Mouse (Mus musculus): Measurements from ENCODE around the gene Megf11. TPM values are rescaled to one million over a fixed set of nuclear protein-coding genes. Genes with fewer than 3 reads are reported as not detected.

Gene Megf11
- polyA plus RNA-seq, 1 experiment from 2014 or later, result 0.58 TPM

DNA sequence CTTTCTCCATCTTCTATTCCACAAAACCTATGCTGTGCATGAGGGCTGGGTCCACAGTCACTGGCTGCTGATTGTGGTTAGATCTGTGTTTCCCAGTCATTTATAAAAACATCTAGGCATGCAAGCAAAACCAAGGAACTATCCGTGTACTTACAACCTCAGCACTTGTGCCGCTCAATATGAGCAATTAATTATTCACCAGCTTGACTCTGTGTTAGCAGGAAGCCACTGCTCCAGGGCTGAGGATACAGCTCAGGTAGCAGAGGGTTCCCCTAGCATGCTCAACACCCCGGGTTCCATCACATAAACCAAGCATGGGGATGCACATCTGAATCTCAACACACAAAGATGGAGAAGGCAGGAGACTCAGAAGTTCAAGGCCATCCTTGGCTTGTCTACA, 233.0 kb downstream of the Megf11 start:
- no peak for ATAC-seq (replicated peaks; ENCODE audit: extremely low read depth, insufficient read depth, low FRiP score)
- WGBS, result 70% methylated on average over 3 of the region's 3 CpGs
- Histone ChIP-seq H3K27ac (ENCODE audit: low read length) (no peak overlapping the region), H3K27me3 (ENCODE audit: control insufficient read depth, insufficient read depth, low read length) (no peaks in the 10 kb centered on the region), H3K4me3 (ENCODE audit: low read length) (no peak overlapping the region), H3K36me3 (ENCODE audit: control insufficient read depth, insufficient read depth) (no peaks in the 10 kb centered on the region), H3K9me3 (replicated peaks; ENCODE audit: control insufficient read depth, low read length) (0 out of 2 replicates have a peak, but pooled peaks cover 1% of the 10 kb centered on the region), H3K4me2 (ENCODE audit: low read depth, low read length) (no peak overlapping the region), H3K9ac (ENCODE audit: low read length) (no peak overlapping the region), H3K4me1 (ENCODE audit: control insufficient read depth, insufficient read depth, low read length) (no peaks in the 10 kb centered on the region)

DNA sequence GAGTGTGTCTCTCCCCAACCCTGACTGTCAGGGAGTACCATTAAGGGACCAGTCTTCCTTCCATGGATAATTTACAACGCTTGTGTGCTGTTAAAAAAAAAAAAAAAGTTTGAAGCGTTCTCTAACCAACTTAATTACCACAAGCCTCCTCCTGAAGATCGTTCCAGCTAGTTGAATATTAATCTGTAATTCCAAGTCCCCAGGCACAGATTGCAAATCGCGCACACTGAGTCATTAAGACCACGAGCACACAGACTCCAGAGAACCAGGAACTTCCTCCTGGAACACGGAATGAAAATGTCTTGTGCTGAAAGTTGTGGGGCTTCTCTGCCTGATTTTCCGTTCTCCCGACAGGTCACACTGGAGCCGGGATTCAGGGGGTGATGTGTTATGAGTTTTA, 234.0 kb downstream of the Megf11 start:
- ATAC-seq (replicated peaks; ENCODE audit: extremely low read depth, insufficient read depth, low FRiP score), result no peak
- Histone ChIP-seq H3K4me2 (ENCODE audit: low read depth, low read length) (no peak overlapping the region), H3K4me1 (ENCODE audit: control insufficient read depth, insufficient read depth, low read length) (no peaks in the 10 kb centered on the region), H3K36me3 (ENCODE audit: control insufficient read depth, insufficient read depth) (no peaks in the 10 kb centered on the region), H3K27ac (ENCODE audit: low read length) (no peak overlapping the region), H3K4me3 (ENCODE audit: low read length) (no peak overlapping the region), H3K9ac (ENCODE audit: low read length) (no peak overlapping the region), H3K27me3 (ENCODE audit: control insufficient read depth, insufficient read depth, low read length) (no peaks in the 10 kb centered on the region), H3K9me3 (replicated peaks; ENCODE audit: control insufficient read depth, low read length) (no peaks in the 10 kb centered on the region)
- 79% methylated on average over 10 of the region's 10 CpGs for WGBS

DNA sequence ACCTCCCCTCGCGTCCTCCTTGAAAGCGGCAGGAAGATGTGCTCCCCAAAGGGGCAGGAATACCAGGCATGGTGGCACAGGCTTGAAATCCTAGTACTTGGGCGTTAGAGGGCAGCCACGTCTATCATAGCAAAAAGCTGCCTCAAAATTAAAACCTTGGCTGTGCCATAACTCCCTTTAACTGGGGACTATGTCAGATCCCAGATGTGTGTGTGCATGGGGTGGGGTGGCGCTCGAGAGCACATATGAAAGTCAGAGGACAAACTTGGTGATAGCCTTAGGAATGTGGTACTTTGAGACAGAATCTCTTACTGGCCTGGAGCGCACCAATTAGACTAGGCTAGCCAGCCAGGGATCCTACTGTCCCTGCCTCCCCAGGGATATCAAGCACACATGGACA, 235.2 kb downstream of the Megf11 start:
- no peaks in the 10 kb centered on the region for H3K36me3 ChIP-seq (ENCODE audit: control insufficient read depth, insufficient read depth)
- no peaks in the 10 kb centered on the region for H3K4me1 ChIP-seq (ENCODE audit: control insufficient read depth, insufficient read depth, low read length)
- no peak for ATAC-seq (replicated peaks; ENCODE audit: extremely low read depth, insufficient read depth, low FRiP score)
- 59% methylated on average over 8 of the region's 8 CpGs for WGBS
- no peaks in the 10 kb centered on the region for H3K9me3 ChIP-seq (replicated peaks; ENCODE audit: control insufficient read depth, low read length)
- H3K27me3 ChIP-seq (ENCODE audit: control insufficient read depth, insufficient read depth, low read length), result no peaks in the 10 kb centered on the region
- no peak overlapping the region for H3K27ac ChIP-seq (ENCODE audit: low read length)
- H3K9ac ChIP-seq (ENCODE audit: low read length), result no peak overlapping the region
- H3K4me3 ChIP-seq (ENCODE audit: low read length), result no peak overlapping the region
- no peak overlapping the region for H3K4me2 ChIP-seq (ENCODE audit: low read depth, low read length)

- no peak for ATAC-seq (replicated peaks; ENCODE audit: extremely low read depth, insufficient read depth, low FRiP score)
- WGBS, result 60% methylated on average over 5 of the region's 5 CpGs
These were observed 236.3 kb downstream of the Megf11 start for GRCm38 (mm10) chr9:64621499-64622296.

DNA sequence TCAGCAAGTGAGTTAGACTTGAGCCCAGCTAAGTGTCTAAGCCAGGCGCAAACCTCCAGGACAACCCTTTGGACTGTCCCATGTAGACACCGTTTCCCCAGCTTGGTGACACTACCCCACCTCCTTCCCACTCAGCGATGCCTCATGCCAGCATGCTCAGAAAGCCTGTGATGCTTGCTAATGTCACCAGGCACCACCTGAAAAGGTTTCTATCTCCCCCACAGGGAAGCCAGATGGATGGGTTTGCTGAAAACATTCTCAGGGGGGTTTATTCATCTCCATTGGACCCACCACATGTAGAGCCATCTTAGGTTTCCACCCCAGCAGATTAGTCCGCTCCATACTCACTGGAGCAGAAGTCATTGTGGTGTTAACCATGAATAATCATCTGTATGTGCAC, 237.9 kb downstream of the Megf11 start:
- H3K9me3 ChIP-seq (replicated peaks; ENCODE audit: control insufficient read depth, low read length), result no peaks in the 10 kb centered on the region
- H3K36me3 ChIP-seq (ENCODE audit: control insufficient read depth, insufficient read depth), result no peaks in the 10 kb centered on the region
- H3K4me1 ChIP-seq (ENCODE audit: control insufficient read depth, insufficient read depth, low read length), result no peaks in the 10 kb centered on the region
- no peak overlapping the region for H3K27ac ChIP-seq (ENCODE audit: low read length)
- H3K4me2 ChIP-seq (ENCODE audit: low read depth, low read length), result no peak overlapping the region
- 77% methylated on average over 4 of the region's 4 CpGs for WGBS
- no peak for ATAC-seq (replicated peaks; ENCODE audit: extremely low read depth, insufficient read depth, low FRiP score)
- H3K4me3 ChIP-seq (ENCODE audit: low read length), result no peak overlapping the region
- H3K9ac ChIP-seq (ENCODE audit: low read length), result no peak overlapping the region
- no peaks in the 10 kb centered on the region for H3K27me3 ChIP-seq (ENCODE audit: control insufficient read depth, insufficient read depth, low read length)

More at GRCm38 (mm10) chr9:64621499-64622296, 236.3 kb downstream of the Megf11 start:
- H3K27me3 ChIP-seq (ENCODE audit: control insufficient read depth, insufficient read depth, low read length), result no peaks in the 10 kb centered on the region
- no peaks in the 10 kb centered on the region for H3K36me3 ChIP-seq (ENCODE audit: control insufficient read depth, insufficient read depth)
- H3K9ac ChIP-seq (ENCODE audit: low read length), result no peak overlapping the region
- H3K27ac ChIP-seq (ENCODE audit: low read length), result no peak overlapping the region
- H3K9me3 ChIP-seq (replicated peaks; ENCODE audit: control insufficient read depth, low read length), result no peaks in the 10 kb centered on the region
- H3K4me2 ChIP-seq (ENCODE audit: low read depth, low read length), result no peak overlapping the region
- no peak overlapping the region for H3K4me3 ChIP-seq (ENCODE audit: low read length)
- H3K4me1 ChIP-seq (ENCODE audit: control insufficient read depth, insufficient read depth, low read length), result no peaks in the 10 kb centered on the region

DNA sequence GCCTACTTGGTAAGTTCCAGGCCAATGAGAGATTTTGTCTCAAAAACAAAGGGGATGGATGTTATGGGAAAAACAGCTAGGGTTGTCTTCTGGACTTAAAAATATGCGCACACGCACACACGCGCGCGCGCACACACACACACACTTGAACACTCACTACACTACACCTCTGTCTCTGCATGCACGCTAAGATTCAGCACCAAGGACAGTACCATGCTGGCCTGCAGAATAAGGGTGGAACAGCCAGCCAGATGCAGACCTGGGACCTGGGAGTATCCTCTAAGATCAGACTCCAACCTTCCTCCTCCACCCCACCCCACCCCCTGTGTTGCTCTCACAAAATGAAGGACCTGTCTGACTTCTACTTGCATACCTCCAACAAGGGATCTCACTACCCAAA, 239.1 kb downstream of the Megf11 start:
- no peak for ATAC-seq (replicated peaks; ENCODE audit: extremely low read depth, insufficient read depth, low FRiP score)
- Histone ChIP-seq H3K4me3 (ENCODE audit: low read length) (no peak overlapping the region), H3K36me3 (ENCODE audit: control insufficient read depth, insufficient read depth) (no peaks in the 10 kb centered on the region), H3K4me2 (ENCODE audit: low read depth, low read length) (no peak overlapping the region), H3K9ac (ENCODE audit: low read length) (no peak overlapping the region), H3K27ac (ENCODE audit: low read length) (no peak overlapping the region), H3K9me3 (replicated peaks; ENCODE audit: control insufficient read depth, low read length) (no peaks in the 10 kb centered on the region), H3K4me1 (ENCODE audit: control insufficient read depth, insufficient read depth, low read length) (no peaks in the 10 kb centered on the region), H3K27me3 (ENCODE audit: control insufficient read depth, insufficient read depth, low read length) (no peaks in the 10 kb centered on the region)
- WGBS, result 61% methylated on average over 8 of the region's 8 CpGs

DNA sequence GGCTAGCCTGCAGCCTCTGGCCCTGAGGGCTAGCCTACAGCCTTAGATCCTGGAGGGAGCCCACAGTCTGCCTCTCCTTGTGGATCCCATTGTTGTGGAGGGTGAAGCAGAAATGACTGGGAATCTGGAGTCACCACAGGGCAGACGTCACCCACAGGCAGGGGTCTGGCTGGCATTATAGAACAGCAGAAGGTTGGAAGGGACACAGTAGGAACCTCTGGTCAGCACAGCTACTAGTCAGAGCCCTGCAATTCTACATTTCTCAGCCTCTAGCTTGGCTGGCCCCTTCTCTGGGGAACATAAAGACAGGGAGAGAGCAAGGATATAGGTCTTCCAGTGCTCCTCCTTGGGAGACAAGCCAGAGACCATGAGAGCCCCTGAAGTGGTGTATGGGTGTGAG, 244.4 kb downstream of the Megf11 start:
- H3K4me2 ChIP-seq (ENCODE audit: low read depth, low read length), result no peak overlapping the region
- H3K4me3 ChIP-seq (ENCODE audit: low read length), result no peak overlapping the region
- no peaks in the 10 kb centered on the region for H3K27me3 ChIP-seq (ENCODE audit: control insufficient read depth, insufficient read depth, low read length)
- 71% methylated on average over 1 of the region's 1 CpGs for WGBS
- H3K27ac ChIP-seq (ENCODE audit: low read length), result no peak overlapping the region
- ATAC-seq (replicated peaks; ENCODE audit: extremely low read depth, insufficient read depth, low FRiP score), result no peak
- H3K9ac ChIP-seq (ENCODE audit: low read length), result no peak overlapping the region
- no peaks in the 10 kb centered on the region for H3K4me1 ChIP-seq (ENCODE audit: control insufficient read depth, insufficient read depth, low read length)
- no peaks in the 10 kb centered on the region for H3K9me3 ChIP-seq (replicated peaks; ENCODE audit: control insufficient read depth, low read length)
- no peaks in the 10 kb centered on the region for H3K36me3 ChIP-seq (ENCODE audit: control insufficient read depth, insufficient read depth)

DNA sequence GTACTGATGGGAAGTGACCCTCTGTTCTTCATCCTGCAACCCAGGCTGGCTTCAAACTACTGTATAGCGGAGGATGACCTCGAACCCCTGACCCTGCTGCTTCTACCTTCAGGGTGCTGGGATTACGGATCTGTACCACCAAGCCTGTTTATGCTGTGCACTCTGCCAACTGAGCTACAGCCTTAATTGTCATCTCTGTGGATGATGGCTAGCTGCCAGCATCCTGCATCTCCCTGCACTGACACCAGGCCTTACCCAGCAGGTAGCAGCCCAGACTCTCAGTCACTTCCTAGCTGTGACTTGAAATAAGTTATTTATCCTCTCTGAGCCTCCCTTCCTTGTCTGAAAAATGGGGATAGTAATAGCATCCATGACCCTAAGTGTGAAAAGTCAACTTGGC, 247.7 kb downstream of the Megf11 start:
- no peaks in the 10 kb centered on the region for H3K36me3 ChIP-seq (ENCODE audit: control insufficient read depth, insufficient read depth)
- H3K4me1 ChIP-seq (ENCODE audit: control insufficient read depth, insufficient read depth, low read length), result no peaks in the 10 kb centered on the region
- H3K27ac ChIP-seq (ENCODE audit: low read length), result no peak overlapping the region
- ATAC-seq (replicated peaks; ENCODE audit: extremely low read depth, insufficient read depth, low FRiP score), result no peak
- no peak overlapping the region for H3K9ac ChIP-seq (ENCODE audit: low read length)
- H3K27me3 ChIP-seq (ENCODE audit: control insufficient read depth, insufficient read depth, low read length), result peaks cover 10% of the 10 kb centered on the region
- no peak overlapping the region for H3K4me3 ChIP-seq (ENCODE audit: low read length)
- WGBS, result 80% methylated on average over 3 of the region's 3 CpGs
- no peaks in the 10 kb centered on the region for H3K9me3 ChIP-seq (replicated peaks; ENCODE audit: control insufficient read depth, low read length)
- no peak overlapping the region for H3K4me2 ChIP-seq (ENCODE audit: low read depth, low read length)

DNA sequence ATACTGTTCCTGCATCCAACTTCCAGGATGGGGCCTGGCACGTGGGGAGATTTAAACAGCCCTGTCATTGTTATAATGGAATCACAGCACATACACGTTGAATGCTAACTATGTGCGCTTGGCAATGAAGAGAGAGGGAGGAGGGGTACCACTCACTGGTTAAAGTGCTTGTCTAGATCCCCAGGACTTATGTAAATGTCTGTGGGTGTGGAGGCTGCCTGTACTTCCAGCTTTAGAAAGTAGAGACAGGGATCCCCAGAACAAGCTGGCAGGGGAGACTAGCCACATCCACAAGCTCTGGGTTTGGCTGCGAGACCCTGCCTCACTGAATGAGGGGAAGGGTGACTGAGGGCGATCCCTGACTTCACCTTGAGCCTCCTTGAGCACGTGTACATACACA, 250.7 kb downstream of the Megf11 start:
- no peaks in the 10 kb centered on the region for H3K9me3 ChIP-seq (replicated peaks; ENCODE audit: control insufficient read depth, low read length)
- no peaks in the 10 kb centered on the region for H3K4me1 ChIP-seq (ENCODE audit: control insufficient read depth, insufficient read depth, low read length)
- WGBS, result 59% methylated on average over 6 of the region's 6 CpGs
- H3K27ac ChIP-seq (ENCODE audit: low read length), result no peak overlapping the region
- no peak for ATAC-seq (replicated peaks; ENCODE audit: extremely low read depth, insufficient read depth, low FRiP score)
- no peak overlapping the region for H3K4me2 ChIP-seq (ENCODE audit: low read depth, low read length)
- H3K4me3 ChIP-seq (ENCODE audit: low read length), result no peak overlapping the region
- no peak overlapping the region for H3K9ac ChIP-seq (ENCODE audit: low read length)
- H3K36me3 ChIP-seq (ENCODE audit: control insufficient read depth, insufficient read depth), result no peaks in the 10 kb centered on the region
- H3K27me3 ChIP-seq (ENCODE audit: control insufficient read depth, insufficient read depth, low read length), result peaks cover 10% of the 10 kb centered on the region

Data from heart, embryonic 16.5 days (tissue).